Mouse (Mus musculus) lung, embryonic 15.5 days (tissue): ENCODE measurements around the gene Rbms3. TPM values are rescaled to one million over a fixed set of nuclear protein-coding genes. Genes with fewer than 3 reads are reported as not detected.

Source experiments
- ATAC-seq: fragments of 200-750 bp; cut with Nextera tagmentation; 2 replicates; pipeline ENCODE4 v1.8.0; 2017; ENCODE audit warnings: moderate number of reproducible peaks, borderline replicate concordance; ENCODE audit not compliant: low FRiP score, low TSS enrichment; ENCODE audit errors: extremely low read depth
- H3K27ac ChIP-seq: fragments of 300-500 bp; sonication (generic); 2 replicates; pipeline ENCODE4 v1.5.1; 2015; ENCODE audit warnings: moderate library complexity, mild to moderate bottlenecking, inconsistent platforms
- H3K27me3 ChIP-seq: fragments of 300-500 bp; sonication (generic); 2 replicates; pipeline ENCODE4 v1.6.1; 2015; ENCODE audit warnings: inconsistent platforms
- H3K36me3 ChIP-seq: fragments of 300-500 bp; sonication (generic); 2 replicates; pipeline ENCODE4 v1.6.1; 2015; ENCODE audit warnings: inconsistent platforms
- H3K4me1 ChIP-seq: fragments of 300-500 bp; sonication (generic); 2 replicates; pipeline ENCODE4 v1.6.1; 2015; ENCODE audit warnings: inconsistent platforms
- H3K4me2 ChIP-seq: fragments of 300-500 bp; sonication (generic); 2 replicates; pipeline ENCODE4 v1.6.1; 2015; ENCODE audit warnings: inconsistent platforms, mild to moderate bottlenecking, moderate library complexity
- H3K4me3 ChIP-seq: fragments of 300-500 bp; sonication (generic); 2 replicates; pipeline ENCODE4 v1.5.1; 2015; ENCODE audit warnings: mild to moderate bottlenecking, inconsistent platforms
- H3K9ac ChIP-seq: fragments of 300-500 bp; sonication (generic); 2 replicates; pipeline ENCODE4 v1.6.1; 2015; ENCODE audit warnings: inconsistent platforms
- H3K9me3 ChIP-seq: fragments of 300-500 bp; sonication (generic); 2 replicates; pipeline ENCODE4 v1.6.1; 2016; ENCODE audit warnings: inconsistent platforms
- WGBS: fragments of 180-500 bp; shearing (Covaris S2); methylation state at CpG from one replicate; pipeline ENCODE4 v1.1.7; 2015; 5-methylcytosine and 5-hydroxymethylcytosine counted together
- polyA plus RNA-seq: library from polyadenylated mRNA; unstranded; fragments of >200 nt; fragmentation: Nextera tagmentation; extraction: Ambion mirVana; gene quantifications from 2 replicates; pipeline ENCODE4 v1.2.1, GENCODE M21; 2015

Rbms3 gene
- polyA plus RNA-seq, 1 experiment from 2014 or later, result 105 TPM

DNA sequence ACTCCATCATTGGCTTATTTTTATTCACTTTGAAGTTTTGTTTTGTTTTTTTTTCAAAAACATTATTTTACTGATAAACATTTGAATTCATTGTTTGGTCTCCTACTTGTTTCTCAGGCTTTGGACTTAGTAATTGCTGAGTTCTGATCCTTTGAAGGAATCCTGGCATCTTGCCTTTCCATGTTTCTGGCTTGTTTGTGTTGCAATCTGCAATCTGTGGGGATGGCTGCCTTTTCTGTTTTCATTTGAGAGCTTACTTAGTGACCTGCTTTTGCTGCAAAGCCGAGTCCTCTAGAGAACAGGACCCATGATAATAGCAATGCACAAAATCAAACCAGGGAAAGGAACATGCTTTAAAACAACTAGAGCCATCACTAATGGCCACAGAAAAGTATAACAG lies 969.8 kb downstream of the Rbms3 start:
- H3K9me3 ChIP-seq, result no peaks in the 10 kb centered on the region
- H3K27me3 ChIP-seq, result no peaks in the 10 kb centered on the region
- no peak overlapping the region for H3K4me3 ChIP-seq
- H3K27ac ChIP-seq, result 0 out of 2 replicates have a peak overlapping the region, but pooled peaks have one; percentile 18
- H3K36me3 ChIP-seq, result peaks cover 10% of the 10 kb centered on the region
- no peak overlapping the region for H3K9ac ChIP-seq
- H3K4me1 ChIP-seq, result 0 out of 2 replicates have a peak, but pooled peaks cover 3% of the 10 kb centered on the region
- ATAC-seq, result no peak
- no peak overlapping the region for H3K4me2 ChIP-seq
- 46% methylated on average over 1 of the region's 1 CpGs for WGBS

- Histone ChIP-seq H3K27me3 (no peaks in the 10 kb centered on the region), H3K4me1 (0 out of 2 replicates have a peak, but pooled peaks cover 3% of the 10 kb centered on the region), H3K9ac (no peak overlapping the region), H3K27ac (no peak overlapping the region), H3K4me3 (no peak overlapping the region), H3K9me3 (no peaks in the 10 kb centered on the region), H3K4me2 (no peak overlapping the region), H3K36me3 (no peaks in the 10 kb centered on the region)
- ATAC-seq, result no peak
- WGBS, result 80% methylated on average over 2 of the region's 2 CpGs
Observed at GRCm38 (mm10) chr9:116657141-116657540, 972.6 kb downstream of the Rbms3 start.

DNA sequence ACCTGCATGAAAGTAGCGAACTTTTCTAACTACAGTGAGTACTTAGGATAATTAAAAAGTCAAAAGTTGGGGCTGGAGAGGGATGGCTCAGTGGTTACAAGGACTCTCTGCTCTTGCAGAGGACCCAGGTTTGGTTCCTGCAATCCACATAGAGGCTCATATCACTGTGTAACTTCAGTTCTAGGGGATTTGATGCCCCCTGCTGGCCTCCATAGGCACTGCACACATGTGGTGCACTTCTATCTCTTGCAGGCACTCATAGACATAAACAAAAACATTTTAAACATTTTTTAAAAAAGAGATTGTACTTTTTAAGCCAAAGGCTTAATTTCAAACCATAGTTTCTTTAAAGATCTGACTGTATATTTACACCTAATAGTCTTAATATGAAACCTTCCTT lies 978.3 kb downstream of the Rbms3 start:
- Histone ChIP-seq H3K36me3 (no peaks in the 10 kb centered on the region), H3K9me3 (no peaks in the 10 kb centered on the region), H3K4me3 (no peak overlapping the region), H3K4me1 (peaks cover 19% of the 10 kb centered on the region), H3K4me2 (no peak overlapping the region), H3K27ac (no peak overlapping the region), H3K27me3 (no peaks in the 10 kb centered on the region), H3K9ac (no peak overlapping the region)
- WGBS, result 91% methylated on average over 1 of the region's 1 CpGs
- ATAC-seq, result no peak

GRCm38 (mm10) chr9:116649955-116650354 lies 979.8 kb downstream of the Rbms3 start:
- H3K27me3 ChIP-seq, result no peaks in the 10 kb centered on the region
- H3K36me3 ChIP-seq, result no peaks in the 10 kb centered on the region
- H3K9ac ChIP-seq, result no peak overlapping the region
- peak overlapping the region; percentile 71 for H3K27ac ChIP-seq
- ATAC-seq, result no peak; the same call in 1 of the 2 replicates
- no peak overlapping the region for H3K4me2 ChIP-seq
- peaks cover 19% of the 10 kb centered on the region for H3K4me1 ChIP-seq
- H3K4me3 ChIP-seq, result no peak overlapping the region
- WGBS, result 34% methylated on average over 4 of the region's 4 CpGs
- no peaks in the 10 kb centered on the region for H3K9me3 ChIP-seq

- Histone ChIP-seq H3K9me3 (no peaks in the 10 kb centered on the region), H3K9ac (no peak overlapping the region), H3K4me1 (peaks cover 19% of the 10 kb centered on the region), H3K36me3 (no peaks in the 10 kb centered on the region), H3K27me3 (no peaks in the 10 kb centered on the region), H3K27ac (peak overlapping the region; percentile 71), H3K4me2 (no peak overlapping the region), H3K4me3 (no peak overlapping the region)
- WGBS, result 12% methylated on average over 9 of the region's 9 CpGs
- peak; percentile 72; the same call in 1 of the 2 replicates for ATAC-seq
Observed at GRCm38 (mm10) chr9:116649086-116649792, 980.5 kb downstream of the Rbms3 start.

DNA sequence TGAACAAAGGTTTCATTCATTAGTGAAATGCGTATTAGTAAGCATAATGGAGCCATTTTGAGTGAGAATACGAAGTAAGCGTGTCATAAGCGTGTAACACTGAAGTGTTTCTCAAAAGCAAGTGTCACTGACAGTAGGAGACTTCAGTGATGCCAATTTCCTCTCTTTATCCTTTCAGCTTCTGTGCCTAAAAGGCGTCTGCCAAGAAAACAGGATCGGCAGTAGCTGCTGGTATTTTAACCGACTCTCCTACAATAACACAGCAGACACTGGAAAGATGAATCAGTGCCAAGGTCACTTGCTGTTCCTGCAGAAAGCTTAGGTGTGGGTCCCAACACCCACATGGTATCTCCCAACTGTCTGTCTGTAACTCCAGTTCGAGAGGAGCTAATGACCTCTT lies 985.1 kb downstream of the Rbms3 start:
- Histone ChIP-seq H3K27me3 (no peaks in the 10 kb centered on the region), H3K4me1 (peaks cover 19% of the 10 kb centered on the region), H3K4me3 (no peak overlapping the region), H3K4me2 (no peak overlapping the region), H3K27ac (no peak overlapping the region), H3K9me3 (no peaks in the 10 kb centered on the region), H3K36me3 (no peaks in the 10 kb centered on the region), H3K9ac (no peak overlapping the region)
- WGBS, result 66% methylated on average over 8 of the region's 8 CpGs
- ATAC-seq, result no peak

DNA sequence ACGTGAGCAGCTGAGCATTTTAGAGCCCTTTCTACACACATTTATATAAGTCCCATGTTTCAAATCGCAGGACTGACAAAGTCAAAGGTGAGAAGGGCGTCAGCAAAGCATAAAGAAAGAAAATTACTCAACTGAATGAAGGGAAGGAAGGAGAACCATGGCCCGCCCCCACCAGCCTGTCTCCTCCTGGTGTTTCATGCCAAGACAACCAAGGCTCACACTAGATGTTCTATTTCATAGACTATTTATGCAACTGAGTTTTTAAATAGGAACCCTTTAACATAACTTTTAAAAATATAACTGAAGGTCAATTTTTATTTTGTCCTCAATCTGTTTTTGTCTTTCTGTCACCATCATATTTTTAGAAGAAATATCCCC lies 989.4 kb downstream of the Rbms3 start:
- Histone ChIP-seq H3K4me2 (no peak overlapping the region), H3K36me3 (no peaks in the 10 kb centered on the region), H3K9me3 (no peaks in the 10 kb centered on the region), H3K9ac (no peak overlapping the region), H3K4me3 (no peak overlapping the region), H3K27ac (peak overlapping the region; percentile 45), H3K27me3 (no peaks in the 10 kb centered on the region), H3K4me1 (peaks cover 14% of the 10 kb centered on the region)
- ATAC-seq, result no peak
- WGBS, result 46% methylated on average over 4 of the region's 4 CpGs

- H3K27ac ChIP-seq, result peak overlapping the region; percentile 45
- WGBS, result 25% methylated on average over 8 of the region's 8 CpGs
- peaks cover 14% of the 10 kb centered on the region for H3K4me1 ChIP-seq
- H3K4me3 ChIP-seq, result no peak overlapping the region
- H3K4me2 ChIP-seq, result no peak overlapping the region
- 0 out of 2 replicates have a peak, but pooled peaks have one; percentile 35 for ATAC-seq
- H3K27me3 ChIP-seq, result no peaks in the 10 kb centered on the region
- H3K9me3 ChIP-seq, result no peaks in the 10 kb centered on the region
- H3K36me3 ChIP-seq, result no peaks in the 10 kb centered on the region
- H3K9ac ChIP-seq, result no peak overlapping the region
Observed at GRCm38 (mm10) chr9:116639597-116640301, 990.0 kb downstream of the Rbms3 start.

DNA sequence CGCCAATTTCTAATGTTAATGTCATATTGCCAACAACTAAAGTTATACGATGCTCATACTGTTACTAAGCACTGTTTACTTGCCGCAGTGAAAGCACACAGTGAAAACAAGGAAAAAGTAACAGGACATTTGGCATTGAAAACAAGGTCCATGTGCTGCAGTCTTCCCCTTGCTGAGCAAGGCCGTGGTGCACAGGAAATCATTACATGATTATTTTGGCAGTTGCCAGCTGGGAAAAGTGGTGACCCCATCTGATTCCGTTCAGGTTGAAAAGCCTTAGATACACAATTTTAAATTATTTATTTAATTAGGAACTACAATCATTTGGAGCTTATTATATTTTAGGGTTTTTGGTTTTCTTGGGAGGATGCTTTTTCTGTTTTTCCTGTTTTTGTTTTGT lies 995.9 kb downstream of the Rbms3 start:
- ATAC-seq, result no peak

GRCm38 (mm10) chr9:116633075-116633474 lies 996.6 kb downstream of the Rbms3 start:
- H3K4me3 ChIP-seq, result no peak overlapping the region
- H3K27ac ChIP-seq, result no peak overlapping the region
- no peaks in the 10 kb centered on the region for H3K36me3 ChIP-seq
- H3K4me1 ChIP-seq, result peaks cover 4% of the 10 kb centered on the region; the same call in 1 of the 2 replicates
- no peak for ATAC-seq
- H3K4me2 ChIP-seq, result no peak overlapping the region
- H3K27me3 ChIP-seq, result no peaks in the 10 kb centered on the region; the same call in 1 of the 2 replicates
- no peaks in the 10 kb centered on the region for H3K9me3 ChIP-seq
- no peak overlapping the region for H3K9ac ChIP-seq
- 69% methylated on average over 1 of the region's 1 CpGs for WGBS

More for the DNA sequence above, 995.9 kb downstream of the Rbms3 start:
- no peak overlapping the region for H3K9ac ChIP-seq
- 64% methylated on average over 5 of the region's 5 CpGs for WGBS
- no peak overlapping the region for H3K4me3 ChIP-seq
- H3K4me2 ChIP-seq, result no peak overlapping the region
- H3K27ac ChIP-seq, result no peak overlapping the region
- no peaks in the 10 kb centered on the region for H3K27me3 ChIP-seq
- no peaks in the 10 kb centered on the region for H3K9me3 ChIP-seq
- no peaks in the 10 kb centered on the region for H3K36me3 ChIP-seq
- peaks cover 4% of the 10 kb centered on the region; the same call in 1 of the 2 replicates for H3K4me1 ChIP-seq

- Histone ChIP-seq H3K4me2 (no peak overlapping the region), H3K4me3 (no peak overlapping the region), H3K27me3 (no peaks in the 10 kb centered on the region; the same call in 1 of the 2 replicates), H3K9me3 (no peaks in the 10 kb centered on the region), H3K4me1 (peaks cover 4% of the 10 kb centered on the region; the same call in 1 of the 2 replicates), H3K27ac (no peak overlapping the region), H3K9ac (no peak overlapping the region), H3K36me3 (no peaks in the 10 kb centered on the region)
- WGBS, result 86% methylated on average over 1 of the region's 1 CpGs
- no peak for ATAC-seq
Observed at GRCm38 (mm10) chr9:116631816-116632215, 997.9 kb downstream of the Rbms3 start.

GRCm38 (mm10) chr9:116630805-116631204 lies 998.9 kb downstream of the Rbms3 start:
- Histone ChIP-seq H3K4me1 (peaks cover 4% of the 10 kb centered on the region; the same call in 1 of the 2 replicates), H3K27me3 (no peaks in the 10 kb centered on the region; the same call in 1 of the 2 replicates), H3K27ac (no peak overlapping the region), H3K4me3 (no peak overlapping the region), H3K4me2 (no peak overlapping the region), H3K9ac (no peak overlapping the region), H3K36me3 (no peaks in the 10 kb centered on the region), H3K9me3 (no peaks in the 10 kb centered on the region)
- no peak for ATAC-seq
- 44% methylated on average over 10 of the region's 10 CpGs for WGBS
